In the genomic region with DNA sequence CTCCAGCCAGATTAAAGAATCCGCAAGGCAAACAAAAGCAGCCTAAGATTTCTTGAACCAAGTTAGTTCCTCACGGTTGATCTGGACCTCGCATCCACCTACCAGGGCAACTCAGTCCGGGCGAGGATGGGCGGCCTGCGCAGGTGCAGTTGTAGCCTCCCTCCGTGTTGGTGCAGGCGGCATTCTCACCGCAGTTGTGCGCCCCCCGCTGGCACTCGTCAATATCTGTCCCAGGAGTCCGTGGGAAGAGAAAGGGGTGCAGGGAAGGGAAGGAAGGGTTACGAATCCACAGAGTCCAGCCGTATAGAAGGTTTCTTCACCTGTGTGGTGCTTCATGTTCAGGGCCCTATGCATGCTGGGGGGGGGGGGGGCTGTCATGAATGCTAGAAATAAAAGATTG, we compare ENCODE assay signal across 18 mouse cellular contexts.
DNase-seq lines count a peak whose midpoint lies in the region; ATAC-seq and TF ChIP-seq lines count a peak whose summit lies in the region.
"Had no signal": no experiment of that assay in that cellular context is flagged by ENCODE, and none has a peak within 500 bp of the region (broad histone marks: within the 10 kb centered on the region; RNA-seq: fewer than 3 reads in every experiment).

No protein-coding gene starts in this region.

- no peak overlapping the region for H3K9ac ChIP-seq in stomach, postnatal 0 days (ENCODE audit: low read length)
- H3K9ac ChIP-seq: heart, embryonic 12.5 days; hindbrain, embryonic 13.5 days; limb, embryonic 13.5 days had no signal

- no peak overlapping the region for H3K27ac ChIP-seq in layer of hippocampus, adult 2 months
- H3K27ac ChIP-seq in testis, adult 2 months (ENCODE audit: control insufficient read depth, insufficient read depth, low read depth, low read length) = no peak overlapping the region
- H3K27ac ChIP-seq in stomach, postnatal 0 days (replicated peaks) = no peak overlapping the region
- H3K27ac ChIP-seq: gastrocnemius, adult 2 months; hindbrain, embryonic 13.5 days; limb, embryonic 13.5 days had no signal

- H3K27me3 ChIP-seq in testis, adult 2 months (ENCODE audit: control insufficient read depth, insufficient read depth, low read length) = no peaks in the 10 kb centered on the region
- H3K27me3 ChIP-seq in stomach, postnatal 0 days (ENCODE audit: control insufficient read depth, insufficient read depth, low read length) = no peaks in the 10 kb centered on the region
- H3K27me3 ChIP-seq: heart, embryonic 12.5 days; hindbrain, embryonic 13.5 days; limb, embryonic 13.5 days; megakaryocyte, embryonic 14.5 days had no signal

- WGBS in stomach, postnatal 0 days = 64% methylated on average over 16 of the region's 16 CpGs

- peak; percentile 19 for DNase-seq in embryo, embryonic 10 days (ENCODE audit: low spot score)
- DNase-seq in embryo, embryonic 9.5 days (ENCODE audit: extremely low spot score) = no peak
- no peak for DNase-seq in layer of hippocampus, adult 2 months (ENCODE audit: low spot score in 2 of 2)
- no peak for DNase-seq in layer of hippocampus, postnatal 10 days (ENCODE audit: low spot score in 2 of 2)
- DNase-seq in testis, postnatal 10 days (ENCODE audit: low spot score) = no peak
- DNase-seq in stomach, postnatal 0 days (ENCODE audit: low spot score) = no peak
- no peak for DNase-seq in ovary, adult 18-20 months (ENCODE audit: low spot score)
- DNase-seq: adrenal gland, adult 2 months; cerebellum, adult 9-10 months; gastrocnemius, adult 2 months; heart, postnatal 14 days; layer of hippocampus, postnatal 36 days had no signal

- no peaks in the 10 kb centered on the region for H3K36me3 ChIP-seq in testis, adult 2 months (ENCODE audit: control insufficient read depth, insufficient read depth, low read length)
- H3K36me3 ChIP-seq in stomach, postnatal 0 days (ENCODE audit: control insufficient read depth, insufficient read depth, low read length) = no peaks in the 10 kb centered on the region
- H3K36me3 ChIP-seq: heart, embryonic 12.5 days; limb, embryonic 13.5 days had no signal

- peak; percentile 38 for TF ChIP-seq CTCF in layer of hippocampus, adult 2 months (conservative IDR thresholded peaks at IDR 0.05)
- no peak for TF ChIP-seq CTCF in testis, adult 2 months (IDR thresholded peaks at IDR 0.05; ENCODE audit: control insufficient read depth, insufficient read depth, insufficient replicate concordance, low read depth, low read length)
- TF ChIP-seq CTCF in stomach, postnatal 0 days (IDR thresholded peaks at IDR 0.05; ENCODE audit: low read depth) = 0 out of 2 replicates have a peak, but pooled peaks have one; percentile 20

- no peak for ATAC-seq in stomach, postnatal 0 days (ENCODE audit: low FRiP score, low TSS enrichment)
- ATAC-seq: inflammation-experienced regulatory T-cells, adult 6 months had no signal

- no peaks in the 10 kb centered on the region for H3K4me1 ChIP-seq in testis, adult 2 months (ENCODE audit: control insufficient read depth, insufficient read depth, low read length)
- no peaks in the 10 kb centered on the region for H3K4me1 ChIP-seq in stomach, postnatal 0 days (replicated peaks; ENCODE audit: control insufficient read depth, insufficient read depth)
- H3K4me1 ChIP-seq: heart, embryonic 12.5 days; limb, embryonic 13.5 days had no signal

- no peaks in the 10 kb centered on the region for H3K9me3 ChIP-seq in stomach, postnatal 0 days (ENCODE audit: control insufficient read depth, low read length)
- H3K9me3 ChIP-seq: heart, embryonic 12.5 days; hindbrain, embryonic 13.5 days; limb, embryonic 13.5 days; megakaryocyte, embryonic 14.5 days had no signal

- TF ChIP-seq POLR2A in testis, adult 2 months (IDR thresholded peaks at IDR 0.05; ENCODE audit: control insufficient read depth, low read depth, low read length) = no peak

- H3K4me2 ChIP-seq in stomach, postnatal 0 days (replicated peaks; ENCODE audit: low read depth) = no peak overlapping the region
- H3K4me2 ChIP-seq: heart, embryonic 12.5 days; hindbrain, embryonic 13.5 days; limb, embryonic 13.5 days had no signal

- H3K4me3 ChIP-seq in layer of hippocampus, adult 2 months = no peak overlapping the region
- peak overlapping the region; percentile 16 for H3K4me3 ChIP-seq in testis, adult 2 months (ENCODE audit: control insufficient read depth, low read depth, low read length)
- H3K4me3 ChIP-seq in stomach, postnatal 0 days (ENCODE audit: low read depth, low read length) = no peak overlapping the region
- H3K4me3 ChIP-seq: gastrocnemius, adult 2 months; heart, embryonic 12.5 days; hindbrain, embryonic 13.5 days; limb, embryonic 13.5 days; megakaryocyte, embryonic 14.5 days had no signal

- no peak for TF ChIP-seq EP300 in stomach, postnatal 0 days (optimal IDR thresholded peaks at IDR 0.05)
